In genomic region chr19:53799885-53800284, GRCm38 (mm10) we compare ENCODE assay signal across 9 mouse cellular contexts.
DNase-seq lines count a peak whose midpoint lies in the region; ATAC-seq and TF ChIP-seq lines count a peak whose summit lies in the region.
"Had no signal": no experiment of that assay in that cellular context is flagged by ENCODE, and none has a peak within 500 bp of the region (broad histone marks: within the 10 kb centered on the region; RNA-seq: fewer than 3 reads in every experiment).

No protein-coding gene starts in this region.

- no peak overlapping the region for H3K4me3 ChIP-seq in embryonic facial prominence, embryonic 14.5 days (ENCODE audit: low read depth, low read length)
- H3K4me3 ChIP-seq in intestine, postnatal 0 days (ENCODE audit: low read depth, low read length), result no peak overlapping the region
- H3K4me3 ChIP-seq in megakaryocyte, embryonic 14.5 days (replicated peaks), result peak overlapping the region; percentile 69
- H3K4me3 ChIP-seq: forebrain, embryonic 12.5 days had no signal

- H3K36me3 ChIP-seq in embryonic facial prominence, embryonic 14.5 days (ENCODE audit: control insufficient read depth, insufficient read depth, low read length), result no peaks in the 10 kb centered on the region
- no peaks in the 10 kb centered on the region for H3K36me3 ChIP-seq in intestine, postnatal 0 days (ENCODE audit: control insufficient read depth, insufficient read depth)
- H3K36me3 ChIP-seq in megakaryocyte, embryonic 14.5 days (replicated peaks; ENCODE audit: low read length), result no peaks in the 10 kb centered on the region
- H3K36me3 ChIP-seq: forebrain, embryonic 12.5 days had no signal

- no peak overlapping the region for H3K4me2 ChIP-seq in embryonic facial prominence, embryonic 14.5 days (ENCODE audit: low read depth, low read length)
- no peak overlapping the region for H3K4me2 ChIP-seq in intestine, postnatal 0 days (replicated peaks; ENCODE audit: low read depth)
- H3K4me2 ChIP-seq: forebrain, embryonic 12.5 days had no signal

- DNase-seq in MEL-GATA-1-ER (ENCODE audit: extremely low read depth, low read depth), result peak; percentile 85
- no peak for DNase-seq in embryonic facial prominence, embryonic 14.5 days (ENCODE audit: low spot score)
- no peak for DNase-seq in right cerebral cortex, postnatal 36 days (ENCODE audit: low spot score in 2 of 2)
- DNase-seq in frontal cortex, postnatal 10 days (ENCODE audit: low spot score in 2 of 2), result no peak
- DNase-seq in adipocyte (ENCODE audit: low spot score), result no peak
- DNase-seq: thymus, postnatal 4 days had no signal

- TF ChIP-seq CTCF in intestine, postnatal 0 days (IDR thresholded peaks at IDR 0.05; ENCODE audit: low read depth), result no peak

- H3K9ac ChIP-seq in embryonic facial prominence, embryonic 14.5 days (ENCODE audit: low read depth, low read length), result no peak overlapping the region
- no peak overlapping the region for H3K9ac ChIP-seq in intestine, postnatal 0 days (ENCODE audit: low read depth, low read length)
- H3K9ac ChIP-seq: forebrain, embryonic 12.5 days had no signal

- peaks cover 24% of the 10 kb centered on the region for H3K4me1 ChIP-seq in embryonic facial prominence, embryonic 14.5 days (ENCODE audit: control insufficient read depth, insufficient read depth, low read length)
- peaks cover 8% of the 10 kb centered on the region; the same call in 1 of the 2 replicates for H3K4me1 ChIP-seq in intestine, postnatal 0 days (replicated peaks; ENCODE audit: control insufficient read depth, insufficient read depth, low read length)
- H3K4me1 ChIP-seq in megakaryocyte, embryonic 14.5 days, result peaks cover 82% of the 10 kb centered on the region

- H3K27ac ChIP-seq in embryonic facial prominence, embryonic 14.5 days (replicated peaks; ENCODE audit: low read depth, low read length), result peak overlapping the region; percentile 44; the same call in 1 of the 2 replicates
- H3K27ac ChIP-seq in intestine, postnatal 0 days (ENCODE audit: low read depth, low read length), result peak overlapping the region; percentile 21; the same call in 1 of the 2 replicates
- H3K27ac ChIP-seq: forebrain, embryonic 12.5 days had no signal

- WGBS in embryonic facial prominence, embryonic 14.5 days, result 58% methylated on average over 11 of the region's 11 CpGs
- WGBS in intestine, postnatal 0 days, result 33% methylated on average over 11 of the region's 11 CpGs

- no peaks in the 10 kb centered on the region for H3K27me3 ChIP-seq in embryonic facial prominence, embryonic 14.5 days (replicated peaks; ENCODE audit: control insufficient read depth, insufficient read depth, low read length)
- H3K27me3 ChIP-seq in intestine, postnatal 0 days (replicated peaks; ENCODE audit: control insufficient read depth, insufficient read depth, low read length), result no peaks in the 10 kb centered on the region
- no peaks in the 10 kb centered on the region for H3K27me3 ChIP-seq in megakaryocyte, embryonic 14.5 days (replicated peaks)
- H3K27me3 ChIP-seq: forebrain, embryonic 12.5 days had no signal

- H3K9me3 ChIP-seq in embryonic facial prominence, embryonic 14.5 days (ENCODE audit: control insufficient read depth, low read length), result no peaks in the 10 kb centered on the region
- H3K9me3 ChIP-seq in intestine, postnatal 0 days (ENCODE audit: control insufficient read depth), result no peaks in the 10 kb centered on the region
- no peaks in the 10 kb centered on the region for H3K9me3 ChIP-seq in megakaryocyte, embryonic 14.5 days
- H3K9me3 ChIP-seq: forebrain, embryonic 12.5 days had no signal

- no peak for ATAC-seq in embryonic facial prominence, embryonic 14.5 days (ENCODE audit: low read depth)
- peak; percentile 63 for ATAC-seq in intestine, postnatal 0 days
